In genomic region chr3:88509692-88510420, GRCm38 (mm10) we compare ENCODE assay signal across 8 mouse cellular contexts. TPM values are rescaled to one million over a fixed set of nuclear protein-coding genes. Genes with fewer than 3 reads are reported as not detected.
DNase-seq lines count a peak whose midpoint lies in the region; ATAC-seq and TF ChIP-seq lines count a peak whose summit lies in the region.

TSS of gene Lmna (minus strand) at chr3:88509956.

- TF ChIP-seq POLR2A in cortical plate, adult 2 months (IDR thresholded peaks at IDR 0.05; ENCODE audit: extremely low read depth, insufficient read depth, low read length) = no peak

- H3K27ac ChIP-seq in cortical plate, adult 2 months (ENCODE audit: insufficient read depth, low read length) = no peak within 1 kb of the TSS; the same call in 1 of the 2 replicates
- peak within 1 kb of the TSS; percentile 85 for H3K27ac ChIP-seq in hindbrain, postnatal 0 days

- under 1% methylated on average over 31 of the region's 31 CpGs for WGBS in hindbrain, postnatal 0 days

- peak; percentile 91 for ATAC-seq in activated CD4-positive, CD25-positive, alpha-beta regulatory T cell, adult 4 months
- peak; percentile 97 for ATAC-seq in hindbrain, postnatal 0 days

- no peaks in the 10 kb centered on the region for H3K36me3 ChIP-seq in hindbrain, postnatal 0 days (ENCODE audit: insufficient read depth, low read length)

- H3K4me3 ChIP-seq in cortical plate, adult 2 months (ENCODE audit: insufficient read depth, low read length) = peak within 1 kb of the TSS; percentile 40
- peak within 1 kb of the TSS; percentile 39 for H3K4me3 ChIP-seq in hindbrain, postnatal 0 days (ENCODE audit: low read length)

- H3K27me3 ChIP-seq in hindbrain, postnatal 0 days (ENCODE audit: insufficient read depth, low read length) = no peaks in the 10 kb centered on the region

- no peaks in the 10 kb centered on the region for H3K9me3 ChIP-seq in hindbrain, postnatal 0 days (ENCODE audit: low read length)

- peak within 1 kb of the TSS; percentile 40 for H3K9ac ChIP-seq in hindbrain, postnatal 0 days (replicated peaks; ENCODE audit: low read length)

- no peaks in the 10 kb centered on the region for H3K4me1 ChIP-seq in cortical plate, adult 2 months (ENCODE audit: control insufficient read depth, insufficient read depth, low read length)
- peaks cover 22% of the 10 kb centered on the region for H3K4me1 ChIP-seq in hindbrain, postnatal 0 days (ENCODE audit: insufficient read depth, low read length)

- peak; percentile 85 to 91 for DNase-seq in gastrocnemius, adult 8-10 months (ENCODE audit: low spot score in 2 of 2)
- DNase-seq in hindbrain, postnatal 0 days (ENCODE audit: low spot score) = peak; percentile 93
- peak; percentile 89 to 93 for DNase-seq in left cerebral cortex, adult 18-20 months (ENCODE audit: low spot score in 2 of 2)
- DNase-seq in lung, postnatal 4 days = peak; percentile 97 to 99
- DNase-seq in retina, postnatal 7 days (ENCODE audit: low read depth, low spot score) = peak; percentile 62
- peak; percentile 80 to 94 for DNase-seq in urinary bladder, adult 18-20 months (ENCODE audit: low spot score in 2 of 2)

- TF ChIP-seq CTCF in cortical plate, adult 2 months (IDR thresholded peaks at IDR 0.05; ENCODE audit: extremely low read depth, insufficient read depth, low read length) = peak; percentile 8; the same call in 1 of the 2 replicates
- TF ChIP-seq CTCF in hindbrain, postnatal 0 days (IDR thresholded peaks at IDR 0.05; ENCODE audit: low read depth) = peak; percentile 58

- peak within 1 kb of the TSS; percentile 59 for H3K4me2 ChIP-seq in hindbrain, postnatal 0 days (ENCODE audit: low read depth, low read length)

RNA-seq across cellular contexts. Expression of gene Lmna, which starts in this region (rescaled TPM):
- polyA plus RNA-seq in activated CD4-positive, CD25-positive, alpha-beta regulatory T cell, adult 4 months (2017; shearing (Covaris generic)) = 1 to 10 TPM; 4.6 to 6.4 TPM
- 64.7 and 70.6 TPM in 2 replicates for polyA plus RNA-seq in cortical plate, adult 2 months (2012; rRNA removed)
- 10 to 100 TPM; 59.0 to 76.0 (median 67.8) TPM for total RNA-seq in gastrocnemius, adult 8-10 months (2022)
- 59.7 and 60.8 TPM in 2 replicates for total RNA-seq in hindbrain, postnatal 0 days (2014; rRNA removed)
- polyA plus RNA-seq in hindbrain, postnatal 0 days (2015; fragmentation: Nextera tagmentation; extraction: Ambion mirVana) = 59.1 and 61.1 TPM in 2 replicates
- 10 to 100 TPM; 61.3 to 67.9 TPM for total RNA-seq in left cerebral cortex, adult 18-20 months (2021)
